Mouse (Mus musculus) megakaryocyte, embryonic 14.5 days (primary cell): ENCODE data around the gene Scp2.

Experiments
- FLI1 ChIP-seq: IDR thresholded peaks from 2 replicates; pipeline ENCODE4 v1.6.1; 2012; ENCODE audit warnings: low read length, inconsistent platforms, mixed read lengths
- GATA1 ChIP-seq: IDR thresholded peaks from 3 replicates; pipeline ENCODE4 v1.6.1; 2012; ENCODE audit warnings: mixed read lengths, low read length, inconsistent platforms, borderline replicate concordance

DNA sequence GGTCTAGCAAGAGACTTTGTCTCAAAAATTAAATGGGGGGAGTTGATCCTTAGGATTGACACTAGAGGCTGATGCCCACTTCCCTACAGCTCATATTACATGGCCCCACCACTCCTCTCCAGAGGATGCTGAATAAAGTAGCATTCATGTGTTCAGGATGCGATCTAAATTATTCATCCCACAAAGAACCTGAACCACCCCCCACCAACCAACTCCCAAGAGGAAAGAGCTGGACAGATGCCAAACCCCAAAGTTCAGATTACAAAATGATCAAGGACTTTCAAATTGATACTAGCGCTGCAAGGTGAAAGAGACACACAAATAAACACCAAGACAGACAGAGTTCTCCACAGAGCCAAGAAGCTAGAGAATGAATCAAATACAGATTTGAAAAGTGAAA is 65.0 kb downstream of the Scp2 start:
- TF ChIP-seq GATA1 (no peak), FLI1 (no peak)
